Mouse (Mus musculus) lung, adult 2 months (tissue): ENCODE measurements around the gene Spaca5.

Experiments used
- CTCF ChIP-seq: fragments of 200-500 bp; IDR thresholded peaks from 2 replicates; pipeline ENCODE4 v1.5.1; 2011; ENCODE audit warnings: mild to moderate bottlenecking, low read length, control low read depth; ENCODE audit not compliant: insufficient read depth
- POLR2A ChIP-seq: fragments of 200-500 bp; IDR thresholded peaks from 2 replicates; pipeline ENCODE4 v1.6.1; 2011; ENCODE audit warnings: low read depth, mild to moderate bottlenecking, control low read depth, low read length, borderline replicate concordance; ENCODE audit errors: extremely low read depth

DNA sequence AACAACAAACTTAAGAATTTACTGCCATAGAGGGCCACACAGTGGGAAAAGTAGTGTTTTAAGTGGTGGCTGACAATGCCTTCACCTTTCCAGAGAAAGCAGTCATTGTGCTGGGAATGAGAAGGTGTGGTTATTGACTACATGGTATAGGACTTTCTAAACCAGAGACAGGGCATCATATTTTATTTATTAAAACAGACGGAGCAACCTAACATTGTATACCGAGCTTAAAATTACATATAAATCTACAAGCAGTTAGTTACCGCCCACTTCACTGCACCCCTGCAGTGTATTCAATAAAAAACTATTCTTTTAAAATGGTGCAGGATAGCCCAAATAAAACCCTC lies 5.7 kb upstream of the Spaca5 start:
- TF ChIP-seq CTCF, result no peak
- no peak for TF ChIP-seq POLR2A
